Mouse (Mus musculus) G1E (cell line): ENCODE results near the gene Slc4a8.

Source experiments
- CTCF ChIP-seq: IDR thresholded peaks from 2 replicates; pipeline ENCODE4 v1.5.1; 2012; ENCODE audit warnings: low read depth, low read length, inconsistent platforms, mixed read lengths
- GATA1 ChIP-seq: IDR thresholded peaks from 2 replicates; pipeline ENCODE4 v1.6.1; 2012; ENCODE audit warnings: borderline replicate concordance, low read length, inconsistent platforms, mixed read lengths

DNA sequence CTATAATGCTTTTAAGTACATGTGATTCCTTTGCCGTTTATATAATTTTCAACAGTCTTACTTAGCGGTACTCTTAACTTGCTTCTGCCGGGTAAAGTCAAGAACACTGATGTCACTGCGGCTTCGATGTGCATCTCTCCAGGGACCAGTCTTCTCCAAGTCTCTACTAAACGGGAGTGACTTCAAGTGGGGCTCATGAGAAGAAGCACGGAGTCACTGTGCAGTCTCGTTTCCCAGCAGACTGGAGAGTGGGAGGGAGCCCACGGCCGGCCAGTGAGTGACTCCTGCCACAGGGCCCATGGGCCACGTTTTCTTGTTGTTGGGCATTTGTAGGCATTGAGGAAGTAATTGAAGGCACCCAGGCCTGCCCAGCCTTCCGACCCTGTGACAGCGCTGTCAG, 6.3 kb downstream of the Slc4a8 start:
- TF ChIP-seq CTCF (no peak), GATA1 (no peak)
